Mouse (Mus musculus): ENCODE measurements around the gene Xylt1. TPM values are rescaled to one million over a fixed set of nuclear protein-coding genes. Genes with fewer than 3 reads are reported as not detected.

Xylt1 gene
- 4.3 and 5.1 TPM in 2 replicates for polyA plus RNA-seq (2012; rRNA removed; ENCODE audit: low replicate concordance)

DNA sequence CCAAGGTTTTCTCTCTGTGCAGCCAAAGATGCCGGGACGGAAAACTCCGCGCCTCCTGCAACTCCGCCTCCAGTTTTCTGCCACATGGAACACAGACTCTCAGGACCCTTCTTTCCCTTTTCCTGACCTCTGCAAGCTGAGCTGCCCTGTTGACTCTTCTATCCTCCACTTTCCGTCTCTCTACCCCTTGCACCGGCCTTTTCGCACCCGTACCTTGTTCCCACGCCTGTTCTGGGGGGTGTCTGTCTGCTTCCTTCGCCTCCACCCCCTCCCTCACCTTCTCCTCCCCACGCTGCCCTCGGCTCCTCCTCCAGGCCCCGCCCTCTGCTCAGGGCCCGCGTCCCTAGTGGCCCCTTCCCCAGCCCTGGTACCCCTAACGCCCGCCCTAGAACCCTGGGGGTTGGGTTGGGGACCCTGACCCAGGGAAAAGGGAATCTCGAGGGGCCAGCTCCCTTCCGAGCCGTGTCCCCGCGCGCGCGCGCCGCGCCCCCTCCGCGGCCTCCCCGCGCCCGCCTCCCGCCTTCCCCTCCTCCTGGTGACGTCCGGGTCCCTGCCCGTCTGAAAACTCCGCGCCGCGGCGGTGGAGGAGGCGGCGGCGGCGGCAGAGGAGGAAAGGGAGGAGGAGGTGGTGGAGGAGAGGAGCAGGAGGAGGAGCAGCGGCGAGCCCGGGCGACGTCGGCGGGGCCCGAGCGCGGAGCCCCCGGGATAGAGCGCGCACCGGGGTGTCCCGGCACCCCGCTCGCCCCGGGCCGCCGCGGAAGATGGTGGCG is at the start of gene Xylt1:
Gene Xylt1, plus strand, starts transcription at position 562 of the 770 bp plus-strand sequence.

Data from mammary gland, adult 2 months (tissue).